In genomic region chr11:69058729-69059356, GRCm38 (mm10) we compare ENCODE assay signal across 7 mouse cellular contexts. TPM values are rescaled to one million over a fixed set of nuclear protein-coding genes. Genes with fewer than 3 reads are reported as not detected.
A peak's percentile ranks its signal among the peaks of the same experiment; 100 is the strongest.
DNase-seq lines count a peak whose midpoint lies in the region; ATAC-seq lines count a peak whose summit lies in the region.

No protein-coding gene starts in this region.

- 2% methylated on average over 19 of the region's 19 CpGs for WGBS in limb, embryonic 11.5 days
- under 1% methylated on average over 19 of the region's 19 CpGs for WGBS in stomach, embryonic 15.5 days

- peak overlapping the region; percentile 95 for H3K4me3 ChIP-seq in limb, embryonic 11.5 days (ENCODE audit: low read depth, low read length)
- H3K4me3 ChIP-seq in stomach, embryonic 15.5 days (replicated peaks), result peak overlapping the region; percentile 92

- H3K9ac ChIP-seq in limb, embryonic 11.5 days (ENCODE audit: low read length), result peak overlapping the region; percentile 78
- peak overlapping the region; percentile 38 for H3K9ac ChIP-seq in stomach, embryonic 15.5 days

- peaks cover 19% of the 10 kb centered on the region for H3K4me1 ChIP-seq in limb, embryonic 11.5 days (ENCODE audit: control insufficient read depth, insufficient read depth, low read length)
- peaks cover 18% of the 10 kb centered on the region for H3K4me1 ChIP-seq in stomach, embryonic 15.5 days

- H3K4me2 ChIP-seq in limb, embryonic 11.5 days (ENCODE audit: low read depth, severe bottlenecking), result peak overlapping the region; percentile 96
- H3K4me2 ChIP-seq in stomach, embryonic 15.5 days, result peak overlapping the region; percentile 74

- ATAC-seq in erythroid progenitor cell, adult 5-6 weeks (replicated peaks; ENCODE audit: low FRiP score, poor library complexity, severe bottlenecking), result peak; percentile 4; the same call in 1 of the 2 replicates
- ATAC-seq in limb, embryonic 11.5 days (ENCODE audit: insufficient number of reproducible peaks, low FRiP score, low TSS enrichment, low read depth), result no peak
- no peak for ATAC-seq in stomach, embryonic 15.5 days (ENCODE audit: insufficient read depth, low FRiP score, low read depth)

- H3K27ac ChIP-seq in limb, embryonic 11.5 days (replicated peaks; ENCODE audit: low read depth, low read length), result no peak overlapping the region; the same call in 1 of the 2 replicates
- H3K27ac ChIP-seq in stomach, embryonic 15.5 days, result peak overlapping the region; percentile 83

- no peaks in the 10 kb centered on the region for H3K9me3 ChIP-seq in limb, embryonic 11.5 days (ENCODE audit: control insufficient read depth, low read length)
- H3K9me3 ChIP-seq in stomach, embryonic 15.5 days, result no peaks in the 10 kb centered on the region

- DNase-seq in retina, embryonic 14.5 days (ENCODE audit: low spot score), result peak; percentile 26
- DNase-seq in retina, postnatal 1 day, result no peak
- DNase-seq in limb, embryonic 11.5 days (ENCODE audit: low spot score), result no peak
- no peak for DNase-seq in adrenal gland, adult (ENCODE audit: inconsistent age in 2 of 2, low spot score in 1 of 2)
- DNase-seq in urinary bladder, postnatal 36 days (ENCODE audit: low spot score in 2 of 2), result no peak

- no peaks in the 10 kb centered on the region for H3K27me3 ChIP-seq in limb, embryonic 11.5 days (ENCODE audit: control insufficient read depth, insufficient read depth, low read length)
- H3K27me3 ChIP-seq in stomach, embryonic 15.5 days (replicated peaks), result no peaks in the 10 kb centered on the region

- H3K36me3 ChIP-seq in limb, embryonic 11.5 days (ENCODE audit: control insufficient read depth, insufficient read depth, low read length), result no peaks in the 10 kb centered on the region
- no peaks in the 10 kb centered on the region for H3K36me3 ChIP-seq in stomach, embryonic 15.5 days

RNA-seq across cellular contexts. Expression of gene Borcs6, which starts 0.7 kb away (rescaled TPM):
- total RNA-seq in erythroid progenitor cell, adult 5-6 weeks (2015; ENCODE audit: low replicate concordance), result 2.9 and 4.7 TPM in 2 replicates
- total RNA-seq in erythroid progenitor cell, adult 5-6 weeks (2017; ENCODE audit: low replicate concordance), result 2.2 and 3.1 TPM in 2 replicates
- polyA plus RNA-seq in limb, embryonic 11.5 days (2014; fragmentation: Nextera tagmentation; extraction: Ambion mirVana), result 6.2 and 7.0 TPM in 2 replicates
- polyA plus RNA-seq in stomach, embryonic 15.5 days (2015; fragmentation: Nextera tagmentation; extraction: Ambion mirVana), result 10.3 and 10.7 TPM in 2 replicates

RNA-seq across cellular contexts. Expression of gene Tmem107, which starts 11.8 kb away (rescaled TPM):
- 21.6 and 27.7 TPM in 2 replicates for total RNA-seq in erythroid progenitor cell, adult 5-6 weeks (2015; ENCODE audit: low replicate concordance)
- total RNA-seq in erythroid progenitor cell, adult 5-6 weeks (2017; ENCODE audit: low replicate concordance), result 12.5 and 12.6 TPM in 2 replicates
- polyA plus RNA-seq in limb, embryonic 11.5 days (2014; fragmentation: Nextera tagmentation; extraction: Ambion mirVana), result 34.6 and 36.7 TPM in 2 replicates
- polyA plus RNA-seq in stomach, embryonic 15.5 days (2015; fragmentation: Nextera tagmentation; extraction: Ambion mirVana), result 49.6 and 55.0 TPM in 2 replicates

RNA-seq across cellular contexts. Expression of gene Aurkb, which starts 13.4 kb away (rescaled TPM):
- total RNA-seq in erythroid progenitor cell, adult 5-6 weeks (2015; ENCODE audit: low replicate concordance), result 328 and 403 TPM in 2 replicates
- total RNA-seq in erythroid progenitor cell, adult 5-6 weeks (2017; ENCODE audit: low replicate concordance), result 422 and 478 TPM in 2 replicates
- 171 and 178 TPM in 2 replicates for polyA plus RNA-seq in limb, embryonic 11.5 days (2014; fragmentation: Nextera tagmentation; extraction: Ambion mirVana)
- 134 and 146 TPM in 2 replicates for polyA plus RNA-seq in stomach, embryonic 15.5 days (2015; fragmentation: Nextera tagmentation; extraction: Ambion mirVana)

RNA-seq across cellular contexts. Expression of gene Vamp2, which starts 29.4 kb away (rescaled TPM):
- total RNA-seq in erythroid progenitor cell, adult 5-6 weeks (2015; ENCODE audit: low replicate concordance), result 94.1 and 114 TPM in 2 replicates
- 18.2 and 31.1 TPM in 2 replicates for total RNA-seq in erythroid progenitor cell, adult 5-6 weeks (2017; ENCODE audit: low replicate concordance)
- 64.2 and 73.3 TPM in 2 replicates for polyA plus RNA-seq in limb, embryonic 11.5 days (2014; fragmentation: Nextera tagmentation; extraction: Ambion mirVana)
- 68.5 and 84.6 TPM in 2 replicates for polyA plus RNA-seq in stomach, embryonic 15.5 days (2015; fragmentation: Nextera tagmentation; extraction: Ambion mirVana)

RNA-seq across cellular contexts. Expression of gene Per1, which starts 36.2 kb away (rescaled TPM):
- total RNA-seq in erythroid progenitor cell, adult 5-6 weeks (2015; ENCODE audit: low replicate concordance), result 3.4 and 3.6 TPM in 2 replicates
- total RNA-seq in erythroid progenitor cell, adult 5-6 weeks (2017; ENCODE audit: low replicate concordance), result 3.3 and 7.6 TPM in 2 replicates
- polyA plus RNA-seq in limb, embryonic 11.5 days (2014; fragmentation: Nextera tagmentation; extraction: Ambion mirVana), result 8.0 and 9.1 TPM in 2 replicates
- polyA plus RNA-seq in stomach, embryonic 15.5 days (2015; fragmentation: Nextera tagmentation; extraction: Ambion mirVana), result 15.4 and 20.3 TPM in 2 replicates
